Mouse (Mus musculus): ENCODE results near the gene Pin1. TPM values are rescaled to one million over a fixed set of nuclear protein-coding genes. Genes with fewer than 3 reads are reported as not detected.

Pin1 gene
- polyA plus RNA-seq, 1 experiment, result 2.3 TPM

DNA sequence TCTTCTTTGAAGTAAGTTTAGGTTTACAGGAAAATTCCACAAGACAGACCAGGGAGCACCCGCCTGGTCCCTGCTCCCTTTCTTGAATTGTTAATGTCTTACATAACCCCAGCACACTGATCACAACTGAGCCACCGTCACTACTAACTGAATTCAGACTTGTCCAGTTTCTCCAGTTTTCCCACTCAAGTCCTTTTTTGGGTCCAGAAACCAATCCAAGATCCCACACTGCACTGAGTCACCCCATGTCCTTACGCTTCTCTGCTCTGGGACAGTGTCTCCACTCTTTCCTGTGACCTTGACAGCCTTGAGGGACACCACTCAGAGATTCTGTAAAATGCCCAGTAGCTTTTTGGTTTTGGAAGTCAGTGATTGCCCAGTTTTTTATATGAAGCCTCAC, 41.0 kb downstream of the Pin1 start:
- Histone ChIP-seq H3K4me1 (ENCODE audit: control insufficient read depth) (no peaks in the 10 kb centered on the region), H3K9me3 (ENCODE audit: control insufficient read depth, low read length) (no peaks in the 10 kb centered on the region), H3K36me3 (ENCODE audit: control insufficient read depth) (no peaks in the 10 kb centered on the region), H3K27me3 (ENCODE audit: control insufficient read depth) (peaks cover 30% of the 10 kb centered on the region), H3K4me3 (replicated peaks) (no peak overlapping the region)
- TF ChIP-seq TAL1 (IDR thresholded peaks at IDR 0.05; ENCODE audit: low read length), result no peak
- no peak for TF ChIP-seq GATA1 (IDR thresholded peaks at IDR 0.05; ENCODE audit: low read length)

GRCm38 (mm10) chr9:20694721-20695235, 42.9 kb downstream of the Pin1 start:
- Histone ChIP-seq H3K36me3 (ENCODE audit: control insufficient read depth) (no peaks in the 10 kb centered on the region), H3K4me3 (replicated peaks) (peak overlapping the region; percentile 16), H3K4me1 (ENCODE audit: control insufficient read depth) (no peaks in the 10 kb centered on the region), H3K9me3 (ENCODE audit: control insufficient read depth, low read length) (no peaks in the 10 kb centered on the region), H3K27me3 (ENCODE audit: control insufficient read depth) (peaks cover 30% of the 10 kb centered on the region)
- TF ChIP-seq GATA1 (IDR thresholded peaks at IDR 0.05; ENCODE audit: low read length) (no peak), TAL1 (IDR thresholded peaks at IDR 0.05; ENCODE audit: low read length) (no peak)

DNA sequence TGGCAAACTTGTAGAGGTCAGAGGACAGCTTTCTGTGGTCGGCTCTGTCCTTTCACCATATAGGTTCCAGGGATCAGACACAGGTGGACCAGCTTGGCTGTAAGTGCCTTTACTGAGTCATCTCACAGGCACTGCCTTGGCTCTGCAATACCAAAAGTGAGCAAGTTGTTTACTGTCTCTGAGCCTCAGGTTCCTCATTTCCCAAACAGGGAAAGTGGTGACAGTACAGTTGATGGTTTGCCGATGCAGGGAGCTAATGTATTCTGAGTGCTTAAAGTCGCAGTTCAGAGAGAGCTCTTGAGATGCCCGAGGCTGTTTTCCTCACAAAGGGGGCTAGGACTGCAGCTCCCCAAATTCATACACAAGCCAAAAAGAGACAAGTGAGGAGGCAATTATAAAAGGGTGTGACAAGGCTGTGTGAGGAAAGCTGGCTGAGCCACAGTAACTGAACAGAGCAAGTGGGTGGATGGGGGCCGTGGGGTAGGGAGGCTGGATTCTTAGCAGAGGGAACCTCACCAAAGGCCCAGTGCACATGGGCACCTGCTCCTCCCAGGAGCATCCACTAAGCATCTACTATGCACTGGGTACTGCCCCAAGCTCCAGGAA, 44.3 kb downstream of the Pin1 start:
- no peaks in the 10 kb centered on the region for H3K36me3 ChIP-seq (ENCODE audit: control insufficient read depth)
- TF ChIP-seq GATA1 (IDR thresholded peaks at IDR 0.05; ENCODE audit: low read length), result no peak
- TF ChIP-seq TAL1 (IDR thresholded peaks at IDR 0.05; ENCODE audit: low read length), result no peak
- no peaks in the 10 kb centered on the region for H3K4me1 ChIP-seq (ENCODE audit: control insufficient read depth)
- no peak overlapping the region for H3K4me3 ChIP-seq (replicated peaks)
- H3K27me3 ChIP-seq (ENCODE audit: control insufficient read depth), result peaks cover 30% of the 10 kb centered on the region
- no peaks in the 10 kb centered on the region for H3K9me3 ChIP-seq (ENCODE audit: control insufficient read depth, low read length)

DNA sequence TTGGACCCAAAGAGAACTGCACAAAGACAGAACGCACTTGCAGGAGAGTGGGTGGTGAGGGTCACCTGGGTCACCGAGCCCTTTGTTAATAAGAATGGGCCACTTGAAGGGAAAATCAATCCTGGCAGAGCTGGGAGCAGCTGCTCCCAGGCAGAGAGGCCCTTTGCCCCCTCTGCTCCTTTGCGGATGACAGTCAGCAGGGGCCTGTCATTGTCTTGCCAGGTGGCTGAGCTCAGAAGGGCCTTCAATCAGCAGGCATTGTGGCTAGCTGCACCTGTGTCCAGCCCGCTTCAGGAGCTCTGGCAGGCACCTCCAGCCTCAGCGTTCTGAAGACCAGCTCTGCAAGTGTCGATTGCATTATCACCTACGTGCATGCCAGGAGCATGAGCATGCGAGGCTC, 45.6 kb downstream of the Pin1 start:
- Histone ChIP-seq H3K4me3 (replicated peaks) (no peak overlapping the region), H3K36me3 (ENCODE audit: control insufficient read depth) (no peaks in the 10 kb centered on the region), H3K9me3 (ENCODE audit: control insufficient read depth, low read length) (no peaks in the 10 kb centered on the region), H3K27me3 (ENCODE audit: control insufficient read depth) (peaks cover 30% of the 10 kb centered on the region), H3K4me1 (ENCODE audit: control insufficient read depth) (no peaks in the 10 kb centered on the region)
- no peak for TF ChIP-seq GATA1 (IDR thresholded peaks at IDR 0.05; ENCODE audit: low read length)
- no peak for TF ChIP-seq TAL1 (IDR thresholded peaks at IDR 0.05; ENCODE audit: low read length)

- no peaks in the 10 kb centered on the region for H3K36me3 ChIP-seq (ENCODE audit: control insufficient read depth)
- TF ChIP-seq GATA1 (IDR thresholded peaks at IDR 0.05; ENCODE audit: low read length) (no peak), TAL1 (IDR thresholded peaks at IDR 0.05; ENCODE audit: low read length) (no peak)
- H3K9me3 ChIP-seq (ENCODE audit: control insufficient read depth, low read length), result no peaks in the 10 kb centered on the region
- no peaks in the 10 kb centered on the region for H3K27me3 ChIP-seq (ENCODE audit: control insufficient read depth)
- H3K4me1 ChIP-seq (ENCODE audit: control insufficient read depth), result no peaks in the 10 kb centered on the region
- H3K4me3 ChIP-seq (replicated peaks), result no peak overlapping the region
Measured at GRCm38 (mm10) chr9:20703832-20704380, 52.0 kb downstream of the Pin1 start.

- TF ChIP-seq GATA1 (IDR thresholded peaks at IDR 0.05; ENCODE audit: low read length), result no peak
- no peak for TF ChIP-seq TAL1 (IDR thresholded peaks at IDR 0.05; ENCODE audit: low read length)
- no peaks in the 10 kb centered on the region for H3K4me1 ChIP-seq (ENCODE audit: control insufficient read depth)
- H3K36me3 ChIP-seq (ENCODE audit: control insufficient read depth), result no peaks in the 10 kb centered on the region
- no peaks in the 10 kb centered on the region for H3K9me3 ChIP-seq (ENCODE audit: control insufficient read depth, low read length)
- no peak overlapping the region for H3K4me3 ChIP-seq (replicated peaks)
- no peaks in the 10 kb centered on the region for H3K27me3 ChIP-seq (ENCODE audit: control insufficient read depth)
Measured at GRCm38 (mm10) chr9:20705420-20705819, 53.5 kb downstream of the Pin1 start.

GRCm38 (mm10) chr9:20705981-20706380, 54.1 kb downstream of the Pin1 start:
- no peak overlapping the region for H3K4me3 ChIP-seq (replicated peaks)
- no peaks in the 10 kb centered on the region for H3K36me3 ChIP-seq (ENCODE audit: control insufficient read depth)
- H3K4me1 ChIP-seq (ENCODE audit: control insufficient read depth), result no peaks in the 10 kb centered on the region
- no peaks in the 10 kb centered on the region for H3K9me3 ChIP-seq (ENCODE audit: control insufficient read depth, low read length)
- TF ChIP-seq GATA1 (IDR thresholded peaks at IDR 0.05; ENCODE audit: low read length) (no peak), TAL1 (IDR thresholded peaks at IDR 0.05; ENCODE audit: low read length) (no peak)
- H3K27me3 ChIP-seq (ENCODE audit: control insufficient read depth), result no peaks in the 10 kb centered on the region

DNA sequence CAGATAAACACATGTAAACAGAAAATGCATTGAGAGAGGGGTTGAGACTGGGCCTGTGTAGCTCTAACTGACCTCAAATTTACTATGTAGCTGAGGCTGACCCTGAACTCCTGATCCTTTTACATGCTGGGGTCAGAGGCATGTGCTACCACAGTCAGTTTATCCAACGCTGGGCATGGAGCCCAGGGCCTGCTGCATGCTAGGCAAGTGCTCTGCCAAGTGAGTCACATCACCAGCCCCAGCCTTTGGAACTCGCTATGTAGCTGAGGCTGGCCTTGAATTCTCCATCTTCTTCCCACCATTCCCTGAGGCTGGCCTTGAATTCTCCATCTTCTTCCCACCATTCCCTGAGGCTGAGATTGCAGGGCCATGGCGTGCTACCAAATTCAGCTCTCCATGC, 58.6 kb downstream of the Pin1 start:
- no peaks in the 10 kb centered on the region for H3K27me3 ChIP-seq (ENCODE audit: control insufficient read depth)
- H3K4me3 ChIP-seq (replicated peaks), result no peak overlapping the region
- 0 out of 2 replicates have a peak, but pooled peaks cover 4% of the 10 kb centered on the region for H3K9me3 ChIP-seq (ENCODE audit: control insufficient read depth, low read length)
- TF ChIP-seq GATA1 (IDR thresholded peaks at IDR 0.05; ENCODE audit: low read length) (no peak), TAL1 (IDR thresholded peaks at IDR 0.05; ENCODE audit: low read length) (no peak)
- H3K36me3 ChIP-seq (ENCODE audit: control insufficient read depth), result no peaks in the 10 kb centered on the region
- H3K4me1 ChIP-seq (ENCODE audit: control insufficient read depth), result no peaks in the 10 kb centered on the region

- Histone ChIP-seq H3K36me3 (ENCODE audit: control insufficient read depth) (no peaks in the 10 kb centered on the region), H3K27me3 (ENCODE audit: control insufficient read depth) (no peaks in the 10 kb centered on the region), H3K4me1 (ENCODE audit: control insufficient read depth) (no peaks in the 10 kb centered on the region), H3K9me3 (ENCODE audit: control insufficient read depth, low read length) (0 out of 2 replicates have a peak, but pooled peaks cover 4% of the 10 kb centered on the region), H3K4me3 (replicated peaks) (no peak overlapping the region)
- TF ChIP-seq GATA1 (IDR thresholded peaks at IDR 0.05; ENCODE audit: low read length) (no peak), TAL1 (IDR thresholded peaks at IDR 0.05; ENCODE audit: low read length) (no peak)
Measured at GRCm38 (mm10) chr9:20712934-20713477, 61.1 kb downstream of the Pin1 start.
